Mouse (Mus musculus): ENCODE data around the gene Plcl2.

Gene Plcl2

GRCm38 (mm10) chr17:50734781-50735180 is 225.6 kb downstream of the Plcl2 start:
- DNase-seq (ENCODE audit: low spot score in 2 of 2), result no peak

GRCm38 (mm10) chr17:50735382-50735954 is 226.3 kb downstream of the Plcl2 start:
- no peak for DNase-seq (ENCODE audit: low spot score in 2 of 2)

GRCm38 (mm10) chr17:50735955-50736533 is 226.8 kb downstream of the Plcl2 start:
- peak in 1 of 2 experiments; percentile 45 for DNase-seq (ENCODE audit: low spot score in 2 of 2)

- no peak for DNase-seq (ENCODE audit: low spot score in 2 of 2)
These were observed 227.9 kb downstream of the Plcl2 start for GRCm38 (mm10) chr17:50737068-50737467.
